Mouse (Mus musculus) G1E (cell line): ENCODE measurements around the gene Lin7c.

Source experiments
- CTCF ChIP-seq: IDR thresholded peaks from 2 replicates; pipeline ENCODE4 v1.5.1; 2012; ENCODE audit warnings: low read depth, low read length, inconsistent platforms, mixed read lengths
- GATA1 ChIP-seq: IDR thresholded peaks from 2 replicates; pipeline ENCODE4 v1.6.1; 2012; ENCODE audit warnings: borderline replicate concordance, low read length, inconsistent platforms, mixed read lengths
- GATA2 ChIP-seq: IDR thresholded peaks from 2 replicates; pipeline ENCODE4 v1.6.1; 2012; ENCODE audit warnings: low read depth, low read length, inconsistent platforms, borderline replicate concordance
- TAL1 ChIP-seq: conservative IDR thresholded peaks from 2 replicates; pipeline ENCODE4 v1.6.1; 2012; ENCODE audit warnings: low read depth, low read length, inconsistent platforms, mixed read lengths

DNA sequence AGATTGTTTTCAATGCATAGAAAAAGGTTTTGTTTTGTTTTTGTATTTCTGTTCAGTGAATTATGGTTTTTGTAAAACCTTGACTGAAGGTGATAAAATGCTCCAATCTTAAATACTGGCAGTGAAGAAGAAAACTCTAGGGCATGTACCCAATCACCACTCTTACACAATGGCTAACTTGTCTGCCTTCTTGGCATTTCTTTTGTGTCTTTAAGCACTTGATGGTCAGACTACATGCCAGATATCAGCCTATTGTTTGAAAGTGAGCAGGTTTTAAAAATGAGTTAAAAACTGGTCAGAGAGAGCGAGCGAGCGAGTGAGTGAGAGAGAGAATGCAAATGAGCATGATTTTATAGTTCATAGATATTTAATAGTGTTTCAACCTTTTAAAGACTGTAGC lies 33.3 kb downstream of the Lin7c start:
- TF ChIP-seq CTCF (no peak), GATA1 (no peak), TAL1 (no peak), GATA2 (no peak)
